Mouse (Mus musculus): Measurements from ENCODE around the gene Pard3.

DNA sequence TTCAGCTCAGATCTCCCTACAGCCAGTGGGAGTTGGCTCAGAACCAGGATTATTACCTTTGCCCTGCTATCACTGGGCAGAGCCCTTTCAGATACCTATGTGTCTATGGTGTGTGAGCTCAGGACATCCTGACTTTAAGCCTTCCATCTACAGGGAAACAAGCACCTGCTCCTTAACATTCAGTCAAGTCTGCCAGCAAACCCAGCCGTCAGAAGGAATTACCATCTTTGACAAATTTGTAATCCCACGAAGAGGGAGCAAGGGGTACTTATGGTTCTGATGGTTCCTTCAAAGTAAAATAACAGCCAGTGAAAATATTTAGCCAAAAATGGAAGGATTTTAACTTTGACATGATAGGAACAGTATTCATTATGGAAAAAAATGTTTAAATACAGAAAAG is 466.1 kb downstream of the Pard3 start:
- TF ChIP-seq POLR2A (IDR thresholded peaks at IDR 0.05; ENCODE audit: borderline replicate concordance, insufficient read depth, low read length) (no peak), CTCF (IDR thresholded peaks at IDR 0.05; ENCODE audit: borderline replicate concordance, insufficient read depth, low read depth, low read length) (no peak)

Measured in cerebellum, adult 2 months (tissue).